Mouse (Mus musculus) neural tube, embryonic 11.5 days (tissue): ENCODE data around the gene Wdr25. TPM values are rescaled to one million over a fixed set of nuclear protein-coding genes. Genes with fewer than 3 reads are reported as not detected.

ENCODE experiments used
- ATAC-seq: fragments of 200-750 bp; cut with Nextera tagmentation; 2 replicates; pipeline ENCODE4 v1.8.0; 2017; ENCODE audit warnings: moderate number of reproducible peaks, mild to moderate bottlenecking, moderate TSS enrichment, moderate library complexity; ENCODE audit not compliant: insufficient read depth, low FRiP score, low TSS enrichment
- DNase-seq: peaks from one replicate; pipeline ENCODE4 v3.0.0-alpha.2; 2015; ENCODE audit warnings: low spot score
- H3K27ac ChIP-seq: fragments of 300-500 bp; sonication (generic); 2 replicates; pipeline ENCODE4 v1.5.1; 2014; ENCODE audit warnings: low read depth, mild to moderate bottlenecking, low read length
- H3K27me3 ChIP-seq: fragments of 300-500 bp; sonication (generic); 2 replicates; pipeline ENCODE4 v1.6.1; 2014; ENCODE audit warnings: mild to moderate bottlenecking, low read length, mixed read lengths; ENCODE audit not compliant: control insufficient read depth, insufficient read depth
- H3K36me3 ChIP-seq: fragments of 300-500 bp; sonication (generic); 2 replicates; pipeline ENCODE4 v1.6.1; 2014; ENCODE audit warnings: mild to moderate bottlenecking, low read length, moderate library complexity, mixed read lengths; ENCODE audit not compliant: control insufficient read depth, insufficient read depth
- H3K4me1 ChIP-seq: fragments of 300-500 bp; sonication (generic); 2 replicates; pipeline ENCODE4 v1.6.1; 2014; ENCODE audit warnings: low read length, mixed read lengths; ENCODE audit not compliant: control insufficient read depth, insufficient read depth
- H3K4me2 ChIP-seq: fragments of 300-500 bp; sonication (generic); 2 replicates; pipeline ENCODE4 v1.6.1; 2014; ENCODE audit warnings: low read depth, mild to moderate bottlenecking, moderate library complexity
- H3K4me3 ChIP-seq: fragments of 300-500 bp; sonication (generic); 2 replicates; pipeline ENCODE4 v1.5.1; 2014; ENCODE audit warnings: low read depth, low read length
- H3K9ac ChIP-seq: fragments of 300-500 bp; sonication (generic); 2 replicates; pipeline ENCODE4 v1.6.1; 2014; ENCODE audit warnings: mild to moderate bottlenecking, low read length
- H3K9me3 ChIP-seq: fragments of 300-500 bp; sonication (generic); 2 replicates; pipeline ENCODE4 v1.6.1; 2016; ENCODE audit warnings: low read length; ENCODE audit not compliant: control insufficient read depth
- WGBS: fragments of 180-500 bp; shearing (Covaris S2); extraction: QIAGEN DNeasy Blood & Tissue Kit; methylation state at CpG from one replicate; pipeline ENCODE4 v1.1.7; 2014; 5-methylcytosine and 5-hydroxymethylcytosine counted together
- polyA plus RNA-seq: library from polyadenylated mRNA; unstranded; fragments of >200 nt; fragmentation: Nextera tagmentation; extraction: Ambion mirVana; gene quantifications from 2 replicates; pipeline ENCODE4 v1.2.1, GENCODE M21; 2014

The Wdr25 gene
- polyA plus RNA-seq, 1 experiment from 2014 or later: 5.2 TPM

DNA sequence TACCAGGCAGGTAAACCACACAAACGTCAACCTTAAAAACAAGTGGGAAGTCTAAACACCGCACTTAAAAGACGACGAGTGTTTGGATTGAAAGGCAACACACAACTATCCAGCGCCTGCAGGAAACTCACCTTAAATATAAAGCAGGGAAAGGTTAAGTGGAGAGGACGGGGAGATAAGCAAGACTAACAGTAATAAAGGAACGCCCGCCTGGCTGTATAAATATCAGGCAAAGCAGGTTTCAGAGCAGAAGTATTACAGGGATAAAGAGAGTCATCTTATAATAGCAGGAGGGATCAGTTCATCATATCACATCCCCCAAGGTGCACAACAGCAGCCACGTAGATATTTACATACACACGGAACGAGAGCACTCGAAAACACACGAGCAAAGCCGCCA is 78.8 kb downstream of the Wdr25 start:
- H3K9ac ChIP-seq: no peak overlapping the region
- no peak for DNase-seq
- 88% methylated on average over 14 of the region's 14 CpGs for WGBS

DNA sequence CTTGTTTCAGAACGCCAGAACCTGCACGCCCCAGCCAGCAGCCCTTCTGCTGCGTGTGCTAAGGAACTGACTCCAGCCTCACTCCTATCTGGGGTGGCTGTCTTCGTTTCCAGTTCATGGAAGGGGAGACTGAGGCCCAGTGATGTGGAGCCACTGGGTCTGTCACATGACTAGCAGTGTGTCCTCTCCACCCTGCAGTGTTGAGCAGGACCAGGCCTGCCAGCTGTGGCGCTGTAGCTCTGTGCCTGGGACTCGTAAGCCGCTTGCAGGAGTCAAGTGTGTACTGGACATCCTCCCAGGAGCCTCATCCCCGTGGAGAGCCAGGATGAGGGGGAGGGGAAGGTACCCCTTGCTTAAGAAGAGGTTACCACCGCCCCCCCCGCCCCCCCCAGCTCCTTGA is 86.5 kb downstream of the Wdr25 start:
- ATAC-seq: 0 out of 2 replicates have a peak, but pooled peaks have one; percentile 60
- Histone ChIP-seq H3K9me3 (no peaks in the 10 kb centered on the region), H3K4me1 (peaks cover 3% of the 10 kb centered on the region; the same call in 1 of the 2 replicates), H3K27me3 (no peaks in the 10 kb centered on the region), H3K9ac (no peak overlapping the region), H3K4me3 (no peak overlapping the region), H3K4me2 (no peak overlapping the region), H3K27ac (no peak overlapping the region), H3K36me3 (no peaks in the 10 kb centered on the region)
- DNase-seq: peak; percentile 29
- WGBS: 24% methylated on average over 9 of the region's 10 CpGs

More for the DNA sequence above, 78.8 kb downstream of the Wdr25 start:
- Histone ChIP-seq H3K4me2 (no peak overlapping the region), H3K4me1 (no peaks in the 10 kb centered on the region), H3K27me3 (no peaks in the 10 kb centered on the region), H3K27ac (no peak overlapping the region), H3K36me3 (no peaks in the 10 kb centered on the region), H3K9me3 (no peaks in the 10 kb centered on the region), H3K4me3 (no peak overlapping the region)
- no peak for ATAC-seq

DNA sequence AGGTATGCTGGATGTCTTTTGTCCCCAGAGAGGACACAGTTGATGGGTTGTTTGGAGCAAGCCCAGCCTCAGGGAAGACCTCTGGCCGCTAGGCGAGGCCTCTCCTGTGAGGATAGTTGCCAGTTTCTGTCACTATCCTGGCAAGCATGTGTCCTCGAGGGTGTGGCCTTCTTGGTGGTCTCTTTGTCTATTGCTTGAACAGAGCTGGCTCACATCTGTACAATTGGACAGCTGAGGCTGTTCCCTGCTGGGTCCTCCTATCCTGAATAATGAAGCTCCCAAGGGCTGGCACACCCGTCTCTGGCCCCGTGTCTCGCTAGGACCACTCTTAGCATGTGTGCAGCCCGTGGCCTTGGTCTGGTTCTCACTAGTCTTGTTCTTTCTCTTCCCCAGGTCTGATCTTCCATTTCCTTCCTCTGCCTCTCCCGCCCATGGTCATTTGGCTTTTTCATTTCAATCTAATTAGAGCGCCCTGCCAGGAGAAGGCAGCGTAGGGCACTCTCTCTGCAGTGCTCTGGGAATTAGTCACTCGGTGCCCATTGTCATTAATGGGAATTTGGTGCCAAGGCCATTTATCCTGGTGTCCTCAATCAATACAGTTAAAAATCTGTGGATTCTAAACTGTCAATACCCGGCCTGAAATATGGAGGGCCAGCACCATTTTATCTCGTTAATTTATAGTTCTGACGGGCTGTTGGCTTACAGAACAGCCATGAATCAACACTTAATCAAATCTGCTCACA is 88.7 kb downstream of the Wdr25 start:
- DNase-seq (no peak), ATAC-seq (0 out of 2 replicates have a peak, but pooled peaks have one; percentile 27)
- Histone ChIP-seq H3K9me3 (no peaks in the 10 kb centered on the region), H3K36me3 (no peaks in the 10 kb centered on the region), H3K4me2 (no peak overlapping the region), H3K4me3 (no peak overlapping the region), H3K4me1 (peaks cover 3% of the 10 kb centered on the region; the same call in 1 of the 2 replicates), H3K27me3 (no peaks in the 10 kb centered on the region), H3K27ac (no peak overlapping the region), H3K9ac (no peak overlapping the region)
- 81% methylated on average over 14 of the region's 14 CpGs for WGBS

DNA sequence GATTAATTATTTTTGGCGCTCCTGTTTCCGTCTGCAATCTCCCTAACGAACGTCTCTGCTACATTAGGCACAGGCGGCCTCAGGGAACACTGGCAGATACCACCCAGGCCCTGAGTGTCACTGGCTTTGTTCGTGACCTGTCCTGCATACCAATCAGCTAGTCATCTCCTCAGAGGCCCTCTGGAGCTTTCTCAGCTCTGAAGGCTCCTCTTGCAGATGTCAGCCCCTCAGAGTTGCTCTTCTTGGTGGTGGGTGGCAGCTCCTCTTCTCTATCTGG is 89.2 kb downstream of the Wdr25 start:
- Histone ChIP-seq H3K9me3 (no peaks in the 10 kb centered on the region), H3K9ac (no peak overlapping the region), H3K4me1 (peaks cover 3% of the 10 kb centered on the region; the same call in 1 of the 2 replicates), H3K36me3 (no peaks in the 10 kb centered on the region), H3K27me3 (no peaks in the 10 kb centered on the region), H3K27ac (no peak overlapping the region), H3K4me3 (no peak overlapping the region), H3K4me2 (no peak overlapping the region)
- DNase-seq (no peak), ATAC-seq (no peak)
- 75% methylated on average over 6 of the region's 6 CpGs for WGBS

DNA sequence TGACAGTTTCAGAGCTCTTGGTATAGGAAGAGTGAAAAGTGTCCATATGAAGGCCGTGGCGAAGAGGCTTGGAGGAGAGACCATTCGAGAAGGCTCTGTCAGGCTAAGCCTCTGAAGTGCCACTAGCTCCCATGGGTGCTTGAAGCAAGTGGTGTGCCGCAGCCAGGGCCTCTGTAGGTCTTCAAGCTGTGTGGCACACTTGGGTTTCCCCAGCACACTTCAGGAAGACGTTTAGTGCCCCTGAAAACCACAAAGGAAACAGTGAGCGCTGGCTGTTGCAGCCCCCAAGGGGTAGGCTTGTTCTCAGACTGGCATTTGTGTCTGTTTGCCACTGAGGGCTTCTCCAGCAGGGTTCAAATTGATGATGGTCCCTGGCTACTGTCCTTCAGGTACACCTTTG is 90.1 kb downstream of the Wdr25 start:
- Histone ChIP-seq H3K27me3 (no peaks in the 10 kb centered on the region), H3K36me3 (no peaks in the 10 kb centered on the region), H3K9me3 (no peaks in the 10 kb centered on the region), H3K9ac (no peak overlapping the region), H3K27ac (no peak overlapping the region), H3K4me2 (no peak overlapping the region), H3K4me1 (peaks cover 3% of the 10 kb centered on the region; the same call in 1 of the 2 replicates), H3K4me3 (no peak overlapping the region)
- no peak for DNase-seq
- 85% methylated on average over 6 of the region's 6 CpGs for WGBS
- ATAC-seq: no peak

DNA sequence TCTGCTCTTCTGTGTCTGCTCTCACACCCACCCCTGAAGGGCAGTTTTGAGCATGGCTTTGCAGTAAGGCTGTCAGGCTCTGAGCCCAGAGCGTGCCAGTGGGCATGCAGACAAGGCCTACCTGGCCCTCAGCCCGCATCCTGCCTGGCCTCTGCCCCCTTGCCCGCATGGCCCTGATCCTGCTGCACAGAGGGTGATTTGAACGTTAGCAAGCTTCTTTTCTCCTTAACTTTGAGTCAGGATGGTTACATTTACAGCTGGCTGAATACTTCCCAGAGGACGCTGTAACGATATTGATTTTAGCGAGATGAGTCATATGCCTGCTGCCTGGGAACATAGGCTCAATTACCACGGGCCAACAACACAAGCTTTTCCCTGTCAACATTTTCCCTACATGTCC is 91.0 kb downstream of the Wdr25 start:
- no peak overlapping the region for H3K9ac ChIP-seq
- no peaks in the 10 kb centered on the region for H3K36me3 ChIP-seq
- H3K27me3 ChIP-seq: no peaks in the 10 kb centered on the region
- H3K27ac ChIP-seq: no peak overlapping the region
- no peaks in the 10 kb centered on the region for H3K9me3 ChIP-seq
- no peak for ATAC-seq
- no peak for DNase-seq
- H3K4me2 ChIP-seq: no peak overlapping the region
- WGBS: 70% methylated on average over 8 of the region's 8 CpGs
- H3K4me3 ChIP-seq: no peak overlapping the region
- peaks cover 3% of the 10 kb centered on the region; the same call in 1 of the 2 replicates for H3K4me1 ChIP-seq

DNA sequence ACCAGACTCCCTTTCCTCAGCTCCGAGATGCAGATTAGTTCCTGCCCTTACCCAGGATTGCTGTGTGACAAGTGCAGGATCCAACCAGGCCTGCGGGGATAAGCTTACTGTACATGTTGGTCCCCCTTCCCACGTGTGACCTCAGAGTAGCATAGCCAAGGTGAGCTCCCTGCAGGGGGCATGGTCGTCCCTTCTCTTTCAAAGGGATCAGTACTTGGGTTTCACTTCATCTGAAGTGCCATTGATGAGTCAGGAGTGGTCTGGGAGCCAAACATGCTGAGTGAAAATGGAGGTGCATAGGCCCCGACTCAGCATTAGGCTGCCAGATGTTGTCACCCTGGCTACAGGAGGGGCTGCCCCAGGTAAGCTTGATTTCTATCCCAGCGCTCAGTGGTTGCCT is 91.6 kb downstream of the Wdr25 start:
- no peak for DNase-seq
- Histone ChIP-seq H3K27me3 (no peaks in the 10 kb centered on the region), H3K36me3 (no peaks in the 10 kb centered on the region), H3K27ac (no peak overlapping the region), H3K4me3 (no peak overlapping the region), H3K9ac (no peak overlapping the region), H3K4me1 (no peaks in the 10 kb centered on the region), H3K4me2 (no peak overlapping the region), H3K9me3 (no peaks in the 10 kb centered on the region)
- WGBS: 73% methylated on average over 6 of the region's 6 CpGs
- no peak for ATAC-seq

DNA sequence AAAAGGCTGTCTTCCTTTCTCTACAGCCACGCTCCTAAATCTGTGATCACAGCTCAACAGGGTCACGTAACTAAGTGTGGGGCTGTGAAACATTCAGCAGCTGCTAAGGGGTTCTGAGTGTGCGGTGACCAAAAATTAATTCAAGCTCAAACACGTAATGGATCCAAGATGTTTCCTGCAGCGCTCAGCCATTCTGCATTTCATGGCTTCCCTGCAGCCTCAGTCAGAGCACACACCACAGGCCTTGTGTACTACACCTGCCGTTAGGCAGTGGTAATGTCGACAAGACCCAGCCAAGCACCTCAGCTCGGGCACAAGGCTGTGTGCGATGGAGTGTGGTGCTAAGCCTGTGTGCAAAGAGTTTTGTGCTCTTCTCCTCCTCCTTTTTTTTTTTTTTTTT is 94.0 kb downstream of the Wdr25 start:
- Histone ChIP-seq H3K4me1 (0 out of 2 replicates have a peak, but pooled peaks cover 6% of the 10 kb centered on the region), H3K4me2 (no peak overlapping the region), H3K36me3 (no peaks in the 10 kb centered on the region), H3K9me3 (no peaks in the 10 kb centered on the region), H3K9ac (no peak overlapping the region), H3K27ac (no peak overlapping the region), H3K27me3 (no peaks in the 10 kb centered on the region), H3K4me3 (no peak overlapping the region)
- 84% methylated on average over 9 of the region's 9 CpGs for WGBS
- ATAC-seq (no peak), DNase-seq (no peak)

DNA sequence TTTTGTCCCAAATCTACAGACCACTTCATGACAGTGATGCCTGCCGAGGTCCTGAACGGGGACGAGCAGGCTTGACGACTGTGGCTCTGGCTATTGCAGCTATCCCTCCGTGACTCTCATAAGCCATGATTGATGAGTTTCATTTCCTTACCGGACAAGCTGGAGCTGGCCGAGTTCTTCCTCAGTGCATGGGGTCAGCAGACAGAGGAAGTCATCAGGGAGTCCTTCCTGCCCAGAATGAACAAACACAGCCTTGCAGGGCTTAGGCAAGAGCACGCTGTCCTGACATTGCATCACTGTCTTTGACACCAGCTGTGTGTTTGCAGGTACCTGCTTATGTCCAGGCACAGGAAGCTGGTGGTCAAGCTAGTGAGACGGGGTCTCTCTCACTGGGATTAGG is 97.0 kb downstream of the Wdr25 start:
- 55% methylated on average over 9 of the region's 9 CpGs for WGBS
- no peak overlapping the region for H3K4me3 ChIP-seq
- H3K9me3 ChIP-seq: no peaks in the 10 kb centered on the region
- H3K4me2 ChIP-seq: no peak overlapping the region
- no peak overlapping the region for H3K9ac ChIP-seq
- no peak for DNase-seq
- no peak overlapping the region for H3K27ac ChIP-seq
- H3K4me1 ChIP-seq: peaks cover 6% of the 10 kb centered on the region; the same call in 1 of the 2 replicates
- no peak for ATAC-seq
- H3K36me3 ChIP-seq: no peaks in the 10 kb centered on the region
- no peaks in the 10 kb centered on the region for H3K27me3 ChIP-seq
